Mouse (Mus musculus) heart, adult 11 months (tissue): ENCODE measurements at regions not wholly inside any gene's neighbourhood (a gene's known extent, or its start where the extent isn't known, plus 50 kb on each side); places are given as distances from the start of the nearest gene placed in this dataset.
A peak's percentile ranks its signal among the peaks of the same experiment; 100 is the strongest.

Source experiments
- DNase-seq: peaks from one replicate; pipeline ENCODE4 v3.0.0; 2022

DNA sequence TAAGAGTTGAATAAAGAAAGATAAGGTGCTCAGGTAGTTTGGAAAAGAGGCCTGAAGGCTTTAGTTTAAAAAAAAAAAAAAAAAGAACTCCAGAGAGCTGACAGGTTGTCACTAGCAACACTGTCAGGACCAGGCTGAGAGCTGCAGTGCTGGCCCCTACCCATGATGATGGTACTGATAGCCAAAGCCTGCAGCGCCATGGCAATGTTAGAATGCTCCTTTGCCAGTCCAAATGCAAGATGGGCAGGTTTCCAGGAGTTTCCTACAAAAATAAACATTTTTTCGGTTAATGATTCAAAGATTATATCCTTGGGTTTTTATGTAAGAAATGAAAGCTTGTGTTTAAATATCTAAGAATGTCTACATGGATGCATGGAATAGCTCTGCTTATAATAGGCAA lies 441.9 kb downstream of the Triml1 start:
- no peak for DNase-seq

GRCm38 (mm10) chr8:42698403-42698802 lies 442.9 kb downstream of the Triml1 start:
- DNase-seq = peak; percentile 61
